Mouse (Mus musculus): ENCODE measurements at regions not wholly inside any gene's neighbourhood (a gene's known extent, or its start where the extent isn't known, plus 50 kb on each side); places are given as distances from the start of the nearest gene placed in this dataset.
A peak's percentile ranks its signal among the peaks of the same experiment; 100 is the strongest.

DNA sequence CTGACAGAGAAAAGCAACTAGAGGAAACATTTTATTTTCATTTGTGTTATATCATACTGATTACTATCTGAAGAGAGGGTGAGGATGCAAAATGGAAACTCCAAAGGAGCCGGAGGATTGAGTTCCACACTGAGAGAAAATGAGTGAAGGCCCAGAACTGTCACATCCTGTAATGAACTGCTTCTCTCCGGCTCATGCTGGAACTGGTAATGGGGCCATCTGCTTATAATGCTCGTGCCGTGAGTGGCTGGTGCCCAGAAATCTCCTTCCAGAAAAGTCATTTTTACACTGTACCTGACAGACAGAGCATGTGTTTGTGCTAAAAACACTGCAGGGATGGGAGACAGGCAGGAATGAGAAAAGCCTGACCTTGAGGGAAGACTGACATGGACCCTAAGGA lies 483.5 kb upstream of the Pkdcc start:
- no peak for DNase-seq (ENCODE audit: low read depth, low spot score)

DNA sequence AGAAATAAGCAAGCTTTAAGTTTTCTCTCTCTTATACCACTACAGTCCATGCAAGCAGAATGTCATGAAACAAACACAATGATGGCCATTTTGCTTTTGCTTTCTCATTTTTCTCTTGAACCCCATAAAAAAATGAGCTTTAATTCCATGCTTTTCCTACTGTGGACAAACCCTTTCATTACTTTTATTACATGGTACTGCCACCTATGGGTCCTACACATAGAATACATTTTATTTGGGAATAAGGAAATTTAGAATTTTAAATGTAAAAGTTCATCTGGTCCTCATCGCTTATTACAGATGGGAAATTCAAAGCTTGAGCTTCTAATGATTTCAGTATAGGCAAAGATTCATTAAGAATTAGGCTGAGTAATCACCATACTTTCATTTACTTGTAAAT lies 472.6 kb upstream of the Pkdcc start:
- DNase-seq (ENCODE audit: low read depth, low spot score), result no peak

DNA sequence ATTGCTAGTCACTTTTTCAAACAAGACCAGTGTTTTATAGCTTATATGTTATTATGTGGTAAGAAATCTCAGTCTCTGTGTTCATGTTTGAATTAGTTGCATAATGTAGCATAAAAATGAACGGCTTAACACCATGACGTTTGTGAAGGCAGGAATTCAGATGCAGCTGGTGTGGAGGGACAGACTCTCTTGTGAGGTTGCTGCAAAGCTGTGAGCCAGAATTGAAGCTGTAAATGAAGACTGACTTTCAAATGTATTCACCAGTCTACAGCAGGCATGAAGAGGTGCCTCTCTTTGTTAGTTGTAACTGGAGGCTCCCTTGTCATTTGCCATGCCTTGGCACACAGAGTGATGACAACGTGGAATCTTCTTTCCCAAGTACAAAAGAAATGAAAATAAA lies 457.7 kb upstream of the Pkdcc start:
- DNase-seq (ENCODE audit: low read depth, low spot score), result no peak

DNA sequence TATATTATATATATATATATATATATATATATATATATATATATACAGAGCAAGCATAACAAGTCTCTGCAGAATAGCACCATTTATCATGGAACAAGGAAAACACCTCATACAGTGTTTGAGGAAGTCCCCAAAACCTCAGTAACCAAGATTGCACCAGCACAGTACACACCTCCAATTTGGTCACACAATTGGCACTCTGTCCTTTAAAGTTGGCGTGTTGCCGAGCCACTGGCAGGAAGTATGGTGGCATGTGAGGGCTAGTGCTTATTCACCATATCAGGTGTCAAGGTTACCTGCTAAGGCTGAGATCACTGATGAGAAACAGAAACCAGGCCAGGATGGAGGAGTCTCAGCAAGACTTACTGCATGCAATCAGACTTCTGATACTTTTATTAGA lies 436.0 kb upstream of the Pkdcc start:
- DNase-seq (ENCODE audit: low read depth, low spot score), result no peak

DNA sequence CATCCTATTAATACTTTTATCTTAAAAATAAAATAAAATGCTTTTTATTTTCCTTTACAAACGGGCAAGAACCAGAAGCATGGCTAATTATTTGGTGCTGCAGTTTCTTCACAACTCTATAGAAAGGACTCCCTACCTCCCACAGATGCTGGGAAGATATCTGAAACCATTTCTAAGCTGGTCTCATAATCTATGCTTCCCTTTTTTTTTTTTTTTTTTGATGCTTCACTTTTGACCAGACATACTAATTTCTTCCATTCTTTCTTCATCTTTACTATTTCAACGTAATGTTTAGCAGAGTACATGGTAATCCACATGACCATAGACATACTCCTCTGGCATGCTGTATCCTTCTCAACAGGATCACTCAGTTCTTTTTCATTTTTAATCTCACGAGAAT lies 393.0 kb upstream of the Pkdcc start:
- DNase-seq (ENCODE audit: low read depth, low spot score), result no peak

DNA sequence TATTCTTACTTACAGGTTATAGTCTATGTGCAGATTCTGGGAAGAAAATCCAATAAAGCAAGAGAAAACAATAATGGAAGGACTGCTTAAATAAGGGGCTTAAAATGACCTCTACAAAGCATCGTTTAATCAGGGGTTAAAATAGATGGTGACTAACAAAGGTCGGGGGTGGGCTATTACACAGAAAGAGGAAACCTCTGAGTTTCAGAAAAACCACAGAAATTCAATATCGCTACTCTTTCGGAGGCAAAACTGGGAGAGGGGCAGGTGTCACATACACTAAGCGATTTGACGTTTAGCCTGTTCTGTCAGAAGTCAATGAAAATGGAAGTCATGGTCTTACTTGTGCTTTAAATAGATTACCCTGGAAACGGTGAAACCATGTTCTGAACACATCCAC lies 391.0 kb upstream of the Pkdcc start:
- DNase-seq (ENCODE audit: low read depth, low spot score), result no peak

DNA sequence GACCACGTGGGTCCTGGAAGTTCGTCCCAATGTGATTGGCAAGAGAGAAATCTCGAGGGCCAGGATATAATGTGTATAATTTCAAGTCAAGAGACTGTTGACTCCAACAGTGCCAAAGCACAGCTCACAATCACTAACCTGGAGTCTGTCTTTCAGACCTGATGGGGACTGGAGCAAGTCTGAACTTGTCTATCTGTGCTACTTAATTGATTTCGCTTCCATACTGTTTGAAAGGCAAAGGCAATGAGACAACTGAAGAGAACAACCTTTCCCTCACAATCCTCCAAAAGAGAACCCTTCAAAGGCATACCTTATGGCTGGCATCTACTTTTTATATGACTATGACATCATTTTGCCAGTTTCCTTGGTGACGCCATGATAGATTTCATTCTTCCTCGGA lies 390.5 kb upstream of the Pkdcc start:
- no peak for DNase-seq (ENCODE audit: low read depth, low spot score)

DNA sequence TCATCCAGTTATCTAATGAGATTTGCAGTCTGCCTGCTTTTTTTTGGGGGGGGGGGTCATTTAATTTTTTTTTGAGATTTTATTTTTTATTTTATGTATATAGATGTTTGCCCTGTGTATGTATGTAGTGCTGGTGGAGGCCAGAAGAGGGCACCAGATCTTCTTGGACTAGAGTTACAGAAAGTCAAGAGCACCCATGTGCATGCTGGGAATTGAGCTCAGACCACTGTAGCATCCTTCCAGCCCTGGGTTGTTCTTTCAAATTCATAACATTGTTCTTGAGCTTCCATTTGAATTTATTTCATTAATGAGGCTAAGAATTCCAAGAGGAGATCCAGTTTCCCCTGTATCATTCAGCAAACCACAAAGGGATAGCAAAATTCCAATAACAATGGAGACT lies 387.9 kb upstream of the Pkdcc start:
- DNase-seq (ENCODE audit: low read depth, low spot score), result peak; percentile 58

DNA sequence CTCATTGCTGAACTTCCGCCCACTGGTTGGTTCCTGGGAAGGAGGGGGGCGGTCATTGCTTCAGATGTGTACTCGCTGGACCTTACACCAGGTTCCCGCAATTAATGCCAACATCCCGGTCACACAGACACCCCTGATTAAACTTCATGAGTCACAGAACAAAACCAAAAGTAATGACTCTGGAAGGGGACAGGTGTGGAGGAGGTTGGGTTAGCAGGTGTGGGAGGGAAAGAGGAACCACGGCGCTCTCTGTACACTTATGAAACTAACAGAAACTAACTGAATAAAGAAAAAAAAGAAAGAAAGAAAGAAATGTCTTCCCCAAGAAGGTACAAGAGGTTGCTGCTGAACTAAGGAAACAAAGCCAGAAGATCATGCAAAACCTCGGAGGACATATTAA lies 387.3 kb upstream of the Pkdcc start:
- DNase-seq (ENCODE audit: low read depth, low spot score), result no peak

DNA sequence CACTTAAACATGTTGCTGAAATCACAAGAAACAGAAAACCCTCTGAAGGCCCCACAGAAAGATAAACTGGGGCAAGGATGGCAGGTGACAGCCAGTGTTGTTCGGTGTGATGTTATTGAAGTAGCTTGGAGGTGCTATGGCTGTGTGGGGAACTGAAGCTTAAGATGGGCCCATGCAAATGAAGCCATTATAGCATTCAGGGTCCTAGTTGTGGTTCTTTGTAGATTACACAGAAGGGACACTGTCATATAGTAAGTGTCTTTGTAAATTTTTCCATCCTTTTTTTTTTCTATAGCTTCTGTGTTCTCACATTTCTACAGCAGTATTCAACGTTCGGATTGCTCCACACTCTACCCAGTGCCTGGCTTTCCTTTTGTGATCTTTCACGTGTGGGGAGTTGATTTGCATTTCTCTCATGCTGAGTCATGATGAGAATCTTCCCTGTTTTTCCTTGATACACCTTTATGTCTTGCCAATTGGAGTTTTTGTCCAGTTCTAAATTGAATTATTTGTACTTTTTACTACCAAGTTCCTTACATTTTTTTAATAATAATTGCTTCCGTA lies 386.6 kb upstream of the Pkdcc start:
- peak; percentile 41 for DNase-seq (ENCODE audit: low read depth, low spot score)

DNA sequence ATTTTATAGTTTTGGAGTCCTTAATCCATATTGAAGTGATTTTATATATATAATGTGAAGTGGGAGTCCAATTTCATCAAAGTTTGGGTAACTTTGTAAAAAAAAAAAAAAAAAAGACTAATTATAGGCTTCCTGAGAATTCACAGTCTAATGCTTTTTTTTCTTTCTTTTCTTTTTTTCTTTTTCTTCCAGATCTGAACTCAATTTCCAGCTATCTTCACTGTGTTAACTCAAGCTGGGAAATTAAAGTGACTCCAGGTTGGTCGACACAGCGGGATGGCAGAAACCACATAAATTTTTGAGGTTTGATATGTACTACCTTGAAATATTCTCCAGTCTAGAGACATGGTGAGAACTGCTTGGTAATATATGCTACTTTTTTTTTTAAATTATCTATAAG lies 385.7 kb upstream of the Pkdcc start:
- DNase-seq (ENCODE audit: low read depth, low spot score), result no peak

DNA sequence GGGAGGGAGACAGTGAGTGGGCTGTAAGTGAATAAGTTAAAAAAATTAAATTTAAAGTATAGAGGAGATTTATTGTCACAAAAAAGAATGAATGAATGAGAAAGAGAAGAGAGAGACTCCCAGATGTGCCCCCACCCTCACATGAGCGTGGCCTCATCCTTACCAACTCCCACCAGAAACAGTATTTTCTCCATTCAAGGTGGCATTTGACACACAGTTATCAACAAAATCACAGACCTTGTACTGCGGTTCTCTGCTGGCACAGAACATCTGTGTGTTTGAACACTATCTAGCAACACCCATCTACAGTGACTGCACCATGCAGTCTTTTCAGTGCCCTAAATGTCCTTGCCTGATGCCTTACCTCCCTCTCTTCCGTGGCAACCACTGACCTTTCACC lies 380.9 kb upstream of the Pkdcc start:
- DNase-seq (ENCODE audit: low read depth, low spot score), result no peak

DNA sequence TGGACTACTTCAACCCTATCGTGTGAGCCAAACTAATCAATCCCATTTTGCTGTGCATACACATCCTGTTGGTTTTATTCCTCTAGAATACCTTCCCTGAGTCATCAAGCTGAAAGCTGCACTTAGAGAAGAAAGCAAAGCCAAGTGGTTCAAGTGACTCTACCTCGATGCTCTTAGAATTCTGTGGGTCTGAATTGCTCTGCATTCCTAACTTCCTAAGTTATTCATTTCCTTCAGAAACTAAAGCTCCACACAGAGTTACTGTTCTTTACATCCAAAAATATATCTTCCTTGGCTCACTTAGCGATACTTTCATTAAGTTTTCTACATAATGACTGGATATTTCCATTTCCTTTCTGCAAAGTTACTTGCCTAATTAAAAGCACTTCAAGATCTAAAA lies 379.0 kb upstream of the Pkdcc start:
- no peak for DNase-seq (ENCODE audit: low read depth, low spot score)

DNA sequence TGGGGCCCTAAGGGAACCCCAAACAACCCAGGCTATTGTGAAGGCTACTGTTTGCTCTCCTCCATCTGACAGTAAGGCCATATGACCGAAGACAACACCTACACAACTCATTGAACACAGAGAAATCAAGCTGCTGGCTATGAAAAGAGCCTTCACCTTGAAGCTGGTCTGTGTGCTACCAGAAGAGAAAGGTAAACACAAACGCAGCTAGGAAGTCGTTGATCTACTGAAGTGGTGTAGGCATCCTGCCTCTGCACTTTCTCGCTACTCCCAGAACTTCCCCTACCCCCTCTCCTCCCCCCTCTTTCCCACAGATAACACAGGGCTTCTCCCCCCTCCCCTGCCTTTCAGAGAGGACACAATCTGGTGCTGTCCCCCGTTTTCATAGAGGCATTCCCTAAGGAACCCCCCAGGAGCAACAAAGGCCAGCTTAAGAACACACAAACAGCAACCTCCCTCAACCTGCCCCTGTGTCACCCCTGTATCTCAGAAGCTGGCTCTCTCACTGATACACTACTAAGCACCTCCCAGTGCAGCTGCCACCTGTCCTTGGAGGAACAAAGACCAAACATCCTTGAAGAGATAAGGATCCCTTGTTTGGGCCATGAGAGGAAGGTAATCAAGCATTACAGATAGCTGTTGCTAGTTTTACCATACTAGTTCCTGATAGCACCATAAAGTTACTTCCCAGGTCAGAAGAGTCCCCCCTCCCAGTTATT lies 368.2 kb upstream of the Pkdcc start:
- no peak for DNase-seq (ENCODE audit: low read depth, low spot score)

DNA sequence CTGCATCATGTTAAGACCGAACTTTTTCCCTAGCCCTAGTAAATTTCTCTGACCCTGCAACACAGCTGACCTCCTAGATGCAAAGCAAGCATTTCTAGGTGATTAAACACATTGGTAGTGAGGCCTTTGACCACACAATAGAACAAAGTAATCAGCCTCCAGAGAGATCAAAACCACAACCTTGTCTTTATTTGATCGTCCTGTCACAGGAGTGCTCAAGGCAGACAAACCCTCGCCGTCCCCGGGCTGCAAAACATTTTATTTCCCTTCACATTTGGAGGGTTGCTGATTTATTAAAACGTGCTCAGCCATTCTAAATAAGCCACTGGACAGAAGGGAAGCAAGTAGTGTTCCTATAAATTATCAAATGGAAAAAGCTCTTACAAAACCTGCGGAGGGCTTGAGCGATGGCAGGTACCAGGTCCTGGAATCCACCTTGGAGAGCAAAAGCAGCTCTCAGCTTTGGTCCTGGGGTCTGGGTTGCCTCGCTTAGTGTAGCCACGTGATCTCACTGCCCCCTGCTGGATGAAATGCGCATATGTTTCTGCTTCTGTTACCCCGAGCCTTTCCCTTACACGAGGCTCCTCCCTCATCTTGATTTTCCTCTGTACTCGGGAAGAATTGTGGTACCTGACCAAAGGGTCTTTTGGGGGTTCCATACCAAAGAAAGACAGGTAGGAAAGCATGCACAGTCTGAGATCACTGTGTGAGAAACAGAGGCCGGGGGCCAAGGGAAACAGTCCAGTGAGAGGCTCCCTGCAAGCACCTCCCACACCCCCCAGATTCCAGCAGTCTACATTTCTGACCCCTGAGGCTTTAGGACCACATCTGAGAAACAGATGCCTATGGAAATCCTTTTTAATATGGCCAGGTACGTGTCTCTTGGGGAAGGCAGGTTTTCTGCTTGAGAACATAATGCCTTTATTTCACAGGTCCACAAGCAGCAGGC lies 357.6 kb upstream of the Pkdcc start:
- DNase-seq (ENCODE audit: low read depth, low spot score), result peak; percentile 82

DNA sequence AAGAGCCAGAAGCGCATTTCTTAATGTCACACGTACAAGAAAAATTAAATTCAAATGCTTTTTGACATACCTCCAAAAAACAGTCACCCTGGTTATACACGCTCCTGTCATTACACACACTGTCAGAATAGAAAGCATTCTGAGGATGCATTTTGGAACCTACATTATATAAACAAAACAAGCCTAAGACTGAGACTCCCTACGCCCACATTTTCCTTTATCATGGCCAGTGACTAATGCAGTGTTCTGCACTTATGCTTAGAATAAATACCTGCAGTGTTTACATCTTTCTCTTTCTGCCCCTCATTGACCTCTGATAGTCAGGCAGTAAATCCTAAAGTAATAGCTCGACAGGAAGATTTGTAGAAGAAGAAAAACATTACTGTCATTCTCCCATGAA lies 354.7 kb upstream of the Pkdcc start:
- no peak for DNase-seq (ENCODE audit: low read depth, low spot score)

DNA sequence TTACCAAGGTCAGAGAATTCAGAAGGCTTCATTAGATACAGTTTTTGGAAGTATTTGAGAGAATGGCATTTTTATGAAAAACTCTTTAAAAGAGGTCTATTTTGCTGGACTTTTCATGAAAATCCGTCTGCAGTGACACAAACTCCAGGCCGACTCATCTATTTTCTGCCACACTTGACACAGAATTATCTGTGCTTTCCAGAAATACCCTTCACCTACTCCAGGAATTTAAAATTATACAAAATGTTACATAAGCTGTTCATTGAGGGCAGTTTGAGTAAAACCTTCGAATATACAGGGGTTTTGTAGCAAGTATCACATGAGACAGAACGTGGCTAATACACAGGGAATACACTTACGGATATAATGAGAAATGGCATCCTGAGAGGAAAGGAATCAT lies 354.1 kb upstream of the Pkdcc start:
- no peak for DNase-seq (ENCODE audit: low read depth, low spot score)

DNA sequence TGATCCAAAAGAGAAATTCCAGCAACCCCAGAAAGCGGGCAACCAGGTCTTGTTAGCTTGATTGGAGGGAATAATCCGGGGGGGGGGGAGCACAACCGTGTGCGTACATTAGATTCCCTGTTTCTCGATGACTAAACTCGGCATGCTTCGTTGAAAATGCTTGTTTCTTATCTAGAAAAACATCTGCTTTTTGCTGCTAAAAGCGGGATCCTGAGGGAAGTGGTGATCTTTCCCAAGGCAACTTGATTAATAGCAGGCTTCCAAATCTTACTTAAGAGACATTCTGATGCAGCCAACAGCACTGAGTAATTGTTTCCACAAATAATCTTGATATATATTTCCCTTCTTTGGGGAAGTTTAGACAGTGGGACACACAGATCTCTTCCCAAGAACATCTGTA lies 338.0 kb upstream of the Pkdcc start:
- DNase-seq (ENCODE audit: low read depth, low spot score), result no peak

DNA sequence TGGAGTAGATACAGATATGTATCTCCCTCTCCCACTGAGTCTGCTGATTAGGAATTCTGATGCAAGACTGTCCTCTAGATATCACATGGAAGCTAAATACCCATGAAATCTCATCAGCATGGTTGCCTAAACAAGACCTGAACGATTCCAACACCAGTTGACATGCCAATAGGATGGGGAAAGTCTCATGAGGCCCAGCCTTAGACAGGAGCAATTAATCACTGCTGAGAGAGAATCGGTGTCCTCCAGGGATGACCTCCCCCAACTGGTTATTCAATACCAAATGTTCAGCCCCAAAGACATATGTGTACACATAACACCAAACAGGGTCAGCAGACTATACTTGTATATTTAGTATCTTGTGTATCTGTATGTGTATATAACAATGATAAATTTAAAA lies 314.5 kb upstream of the Pkdcc start:
- no peak for DNase-seq (ENCODE audit: low read depth, low spot score)

DNA sequence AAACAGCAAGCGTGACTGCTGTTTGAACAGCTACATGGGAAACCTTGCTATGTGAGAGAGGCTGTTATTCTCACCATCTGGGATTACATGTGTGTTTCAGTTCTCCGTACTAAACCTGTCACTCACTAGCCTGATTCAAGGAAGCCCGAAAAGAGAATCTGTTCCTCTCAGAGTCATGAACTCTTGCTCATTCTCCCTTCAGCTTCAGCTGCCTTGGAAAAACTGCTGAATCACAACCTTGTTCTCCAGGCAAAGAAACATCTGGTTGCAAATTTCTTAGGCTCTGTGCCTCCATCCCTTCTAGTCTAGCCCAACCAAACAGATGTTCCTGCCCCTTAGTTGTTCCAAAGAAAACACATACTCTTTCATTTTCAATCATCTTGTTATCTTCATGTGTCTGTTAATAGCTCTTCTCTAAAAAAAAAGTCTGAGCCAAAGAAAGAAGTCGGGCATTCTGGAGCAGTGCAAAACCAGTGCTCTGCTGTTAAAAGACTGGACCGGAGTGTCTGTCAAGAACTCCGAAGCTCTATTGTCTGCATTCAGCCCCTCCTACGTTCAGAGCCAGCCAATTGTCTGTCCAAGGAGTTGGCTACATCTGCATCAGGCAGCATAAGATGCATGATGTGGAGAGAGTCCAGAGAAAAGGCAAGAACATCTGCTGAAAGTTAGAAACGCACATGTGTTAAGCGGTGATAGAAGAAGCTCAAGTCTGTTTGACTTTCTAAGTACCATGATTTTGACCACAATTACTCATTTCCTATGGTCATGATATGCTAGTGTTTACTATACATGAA lies 313.8 kb upstream of the Pkdcc start:
- DNase-seq (ENCODE audit: low read depth, low spot score), result no peak

DNA sequence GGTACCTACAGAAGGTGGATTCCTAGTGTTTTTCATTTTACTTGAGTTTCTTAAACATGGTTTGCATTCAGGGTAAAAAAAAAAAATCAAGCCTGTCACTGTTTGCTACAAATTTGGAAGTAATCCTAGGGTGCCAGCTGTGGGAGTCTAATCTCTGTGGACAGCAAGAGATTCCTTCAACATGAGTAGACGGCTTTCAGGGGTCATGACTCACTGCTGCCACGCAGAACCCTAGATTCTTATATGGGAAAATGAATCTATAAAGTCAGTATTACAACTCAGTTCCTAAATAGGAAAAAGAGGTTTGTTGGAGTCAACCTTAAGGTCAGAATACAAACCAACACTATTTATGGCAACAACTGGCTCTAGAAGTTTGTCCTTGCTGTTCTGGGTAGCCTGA lies 310.1 kb upstream of the Pkdcc start:
- no peak for DNase-seq (ENCODE audit: low read depth, low spot score)

DNA sequence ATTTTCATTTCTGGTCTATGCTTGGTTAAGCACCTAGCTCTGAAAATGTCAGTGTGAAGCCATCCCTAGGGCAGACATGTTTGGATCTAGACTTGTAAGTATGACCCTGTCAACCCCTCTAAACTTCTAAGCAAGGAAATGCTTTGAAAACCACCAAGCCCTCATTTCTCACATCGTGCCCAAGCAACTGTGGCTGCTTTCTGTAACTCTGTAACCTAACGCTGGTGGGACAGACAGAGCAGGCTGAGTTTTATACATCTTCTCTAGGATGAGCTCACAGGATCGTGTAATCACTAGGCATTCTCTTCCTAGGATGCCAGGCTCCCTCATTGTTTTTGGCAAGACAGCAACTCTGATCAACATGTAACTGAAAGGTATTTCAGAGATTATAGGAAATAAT lies 309.6 kb upstream of the Pkdcc start:
- no peak for DNase-seq (ENCODE audit: low read depth, low spot score)
